Mouse (Mus musculus): Measurements from ENCODE around the gene Rnd3.

DNA sequence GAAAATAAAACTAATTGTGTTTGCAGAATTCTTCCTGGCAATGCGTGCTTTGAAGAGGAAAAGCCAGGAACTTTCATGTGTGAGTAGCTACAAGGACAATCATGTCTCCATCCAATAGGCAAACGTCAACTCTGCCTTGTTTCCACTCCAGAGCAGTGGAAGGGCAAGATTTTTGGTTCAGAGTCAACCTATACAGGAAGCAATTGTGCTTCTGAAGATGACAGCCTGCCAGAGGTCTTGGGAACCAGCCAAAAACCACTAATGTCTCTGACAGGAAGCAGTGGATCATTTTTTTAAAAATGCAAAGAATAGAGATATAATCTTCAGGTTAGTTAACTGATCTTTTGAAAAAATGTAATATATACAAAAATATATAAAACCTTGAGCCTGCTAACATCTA is 38.6 kb downstream of the Rnd3 start:
- TF ChIP-seq POLR2A (IDR thresholded peaks at IDR 0.05; ENCODE audit: borderline replicate concordance, extremely low read depth, insufficient read depth, insufficient read length, poor library complexity, severe bottlenecking): no peak
- TF ChIP-seq CTCF (IDR thresholded peaks at IDR 0.05; ENCODE audit: borderline replicate concordance, extremely low read depth, insufficient read depth, insufficient read length): no peak
